Mouse (Mus musculus): ENCODE results near the gene Tlx1. TPM values are rescaled to one million over a fixed set of nuclear protein-coding genes. Genes with fewer than 3 reads are reported as not detected.
A peak's percentile ranks its signal among the peaks of the same experiment; 100 is the strongest.

Gene Tlx1
- polyA plus RNA-seq, 1 experiment from 2014 or later, result not detected

DNA sequence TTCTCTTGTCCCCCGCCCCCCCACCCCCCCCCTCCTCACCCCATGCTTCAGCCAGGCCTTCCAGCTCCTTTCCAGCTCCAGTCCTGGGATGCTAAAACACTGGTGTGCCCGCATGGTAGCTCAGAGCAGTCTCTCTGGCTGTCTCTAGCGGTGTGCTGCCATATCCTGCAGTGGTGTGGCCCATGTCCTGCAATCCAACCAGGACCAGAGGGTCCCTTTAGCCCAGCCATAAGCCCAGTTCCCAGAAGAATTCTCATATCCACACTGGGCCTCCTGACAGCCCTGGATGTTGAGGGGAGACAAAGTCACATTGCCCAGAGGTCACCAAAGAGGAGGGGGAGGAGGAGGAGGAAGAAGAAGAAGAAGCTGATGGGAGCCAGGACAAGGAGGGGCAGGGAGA, 35.7 kb upstream of the Tlx1 start:
- ATAC-seq (replicated peaks; ENCODE audit: low FRiP score, low read depth) (no peak), DNase-seq (ENCODE audit: low spot score) (no peak)
- no peak for TF ChIP-seq CTCF (IDR thresholded peaks at IDR 0.05; ENCODE audit: low read depth)
- 71% methylated on average over 2 of the region's 3 CpGs for WGBS
- H3K9ac ChIP-seq (ENCODE audit: low read depth, low read length), result no peak overlapping the region
- H3K27ac ChIP-seq, result no peak overlapping the region
- peaks cover 6% of the 10 kb centered on the region for H3K4me1 ChIP-seq (replicated peaks; ENCODE audit: insufficient read depth, low read length)
- H3K4me3 ChIP-seq (replicated peaks; ENCODE audit: low read depth, low read length), result no peak overlapping the region
- no peak overlapping the region for H3K4me2 ChIP-seq (ENCODE audit: low read length)
- no peaks in the 10 kb centered on the region for H3K9me3 ChIP-seq (replicated peaks; ENCODE audit: low read length)
- H3K36me3 ChIP-seq (ENCODE audit: insufficient read depth, low read length), result no peaks in the 10 kb centered on the region
- H3K27me3 ChIP-seq (ENCODE audit: insufficient read depth, low read length), result 0 out of 2 replicates have a peak, but pooled peaks cover 9% of the 10 kb centered on the region

DNA sequence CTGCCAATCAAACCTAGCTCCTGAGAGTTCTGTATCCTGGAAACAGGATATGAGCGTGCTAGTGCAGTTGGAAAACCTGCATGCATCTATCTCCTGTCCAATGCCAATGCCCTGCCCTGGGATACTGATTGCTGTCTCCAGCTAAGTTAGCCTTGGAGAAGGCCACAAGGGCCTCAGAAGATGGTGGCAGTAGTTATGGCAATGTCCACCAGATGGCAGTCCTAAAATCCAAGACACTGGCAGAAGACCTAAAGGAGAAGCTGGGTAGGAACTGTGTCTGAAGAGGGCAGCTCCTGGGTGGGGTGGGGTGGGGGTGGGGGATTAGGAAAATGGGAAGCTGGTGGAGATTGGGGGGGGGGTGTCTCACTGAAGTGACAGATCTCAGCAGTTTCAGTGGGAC, 33.7 kb upstream of the Tlx1 start:
- H3K4me1 ChIP-seq (replicated peaks; ENCODE audit: insufficient read depth, low read length), result peaks cover 6% of the 10 kb centered on the region
- peaks cover 8% of the 10 kb centered on the region; the same call in 1 of the 2 replicates for H3K27me3 ChIP-seq (ENCODE audit: insufficient read depth, low read length)
- WGBS, result 55% methylated on average over 1 of the region's 1 CpGs
- no peak for ATAC-seq (replicated peaks; ENCODE audit: low FRiP score, low read depth)
- no peak overlapping the region for H3K4me3 ChIP-seq (replicated peaks; ENCODE audit: low read depth, low read length)
- DNase-seq (ENCODE audit: low spot score), result peak; percentile 68
- H3K36me3 ChIP-seq (ENCODE audit: insufficient read depth, low read length), result no peaks in the 10 kb centered on the region
- H3K4me2 ChIP-seq (ENCODE audit: low read length), result no peak overlapping the region
- H3K9ac ChIP-seq (ENCODE audit: low read depth, low read length), result no peak overlapping the region
- TF ChIP-seq CTCF (IDR thresholded peaks at IDR 0.05; ENCODE audit: low read depth), result peak; percentile 69
- no peaks in the 10 kb centered on the region for H3K9me3 ChIP-seq (replicated peaks; ENCODE audit: low read length)
- no peak overlapping the region for H3K27ac ChIP-seq

DNA sequence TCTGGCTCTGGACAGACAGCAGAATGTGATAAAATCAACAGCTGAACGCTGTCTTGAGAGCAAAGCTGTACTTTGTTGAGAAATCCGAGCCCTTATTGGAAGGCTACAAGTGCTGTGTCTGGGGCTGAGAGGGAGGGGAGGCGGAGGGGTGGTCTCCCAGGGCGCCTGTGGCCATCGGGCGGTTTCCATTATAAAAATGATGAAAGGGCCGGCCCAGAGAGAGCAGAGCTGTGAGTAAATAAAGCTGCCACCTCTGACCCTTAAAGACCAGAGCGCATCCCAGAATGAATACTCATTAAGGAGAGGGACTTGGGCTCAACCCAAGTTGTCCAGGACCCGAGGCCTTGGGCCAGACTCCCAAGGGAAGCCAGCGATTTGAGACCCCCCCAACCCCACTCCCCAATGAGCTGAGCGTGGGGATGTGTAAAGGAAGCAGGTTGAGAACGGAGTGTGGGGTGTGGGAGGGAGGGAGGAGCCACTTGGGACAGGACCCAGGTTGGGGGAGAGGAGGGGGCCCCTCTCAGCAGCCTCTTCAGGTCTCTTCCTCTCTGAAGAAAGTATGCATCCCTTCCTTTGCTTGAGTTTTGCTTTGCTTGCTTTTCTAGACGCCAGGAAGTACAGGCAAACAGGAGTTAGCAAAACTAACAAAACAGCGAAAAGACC, 18.4 kb upstream of the Tlx1 start:
- Histone ChIP-seq H3K36me3 (ENCODE audit: insufficient read depth, low read length) (no peaks in the 10 kb centered on the region), H3K27me3 (ENCODE audit: insufficient read depth, low read length) (peaks cover 42% of the 10 kb centered on the region), H3K27ac (no peak overlapping the region), H3K4me3 (replicated peaks; ENCODE audit: low read depth, low read length) (no peak overlapping the region), H3K9me3 (replicated peaks; ENCODE audit: low read length) (no peaks in the 10 kb centered on the region), H3K4me1 (replicated peaks; ENCODE audit: insufficient read depth, low read length) (no peaks in the 10 kb centered on the region), H3K4me2 (ENCODE audit: low read length) (peak overlapping the region; percentile 5; the same call in 1 of the 2 replicates), H3K9ac (ENCODE audit: low read depth, low read length) (no peak overlapping the region)
- no peak for TF ChIP-seq CTCF (IDR thresholded peaks at IDR 0.05; ENCODE audit: low read depth)
- 8% methylated on average over 14 of the region's 14 CpGs for WGBS
- peak; percentile 61 for DNase-seq (ENCODE audit: low spot score)
- peak; percentile 46; the same call in 1 of the 2 replicates for ATAC-seq (replicated peaks; ENCODE audit: low FRiP score, low read depth)

- no peak for TF ChIP-seq CTCF (IDR thresholded peaks at IDR 0.05; ENCODE audit: low read depth)
Measured at GRCm38 (mm10) chr19:45142531-45142930, 7.9 kb upstream of the Tlx1 start.

GRCm38 (mm10) chr19:45143214-45143895, 7.1 kb upstream of the Tlx1 start:
- ATAC-seq (replicated peaks; ENCODE audit: low FRiP score, low read depth) (no peak), DNase-seq (ENCODE audit: low spot score) (no peak)
- H3K36me3 ChIP-seq (ENCODE audit: insufficient read depth, low read length), result no peaks in the 10 kb centered on the region
- H3K9ac ChIP-seq (ENCODE audit: low read depth, low read length), result no peak overlapping the region
- peak overlapping the region; percentile 28 for H3K4me2 ChIP-seq (ENCODE audit: low read length)
- TF ChIP-seq CTCF (IDR thresholded peaks at IDR 0.05; ENCODE audit: low read depth), result no peak
- 2% methylated on average over 46 of the region's 46 CpGs for WGBS
- H3K4me1 ChIP-seq (replicated peaks; ENCODE audit: insufficient read depth, low read length), result no peaks in the 10 kb centered on the region; the same call in 1 of the 2 replicates
- H3K27ac ChIP-seq, result no peak overlapping the region
- 0 out of 2 replicates have a peak overlapping the region, but pooled peaks have one; percentile 9 for H3K4me3 ChIP-seq (replicated peaks; ENCODE audit: low read depth, low read length)
- peaks cover 98% of the 10 kb centered on the region for H3K27me3 ChIP-seq (ENCODE audit: insufficient read depth, low read length)
- H3K9me3 ChIP-seq (replicated peaks; ENCODE audit: low read length), result no peaks in the 10 kb centered on the region

More at GRCm38 (mm10) chr19:45142531-45142930, 7.9 kb upstream of the Tlx1 start:
- no peaks in the 10 kb centered on the region; the same call in 1 of the 2 replicates for H3K4me1 ChIP-seq (replicated peaks; ENCODE audit: insufficient read depth, low read length)
- no peak overlapping the region for H3K9ac ChIP-seq (ENCODE audit: low read depth, low read length)
- DNase-seq (ENCODE audit: low spot score) (no peak), ATAC-seq (replicated peaks; ENCODE audit: low FRiP score, low read depth) (no peak)
- no peak overlapping the region for H3K4me2 ChIP-seq (ENCODE audit: low read length)
- WGBS, result 9% methylated on average over 3 of the region's 3 CpGs
- H3K4me3 ChIP-seq (replicated peaks; ENCODE audit: low read depth, low read length), result no peak overlapping the region
- no peaks in the 10 kb centered on the region for H3K36me3 ChIP-seq (ENCODE audit: insufficient read depth, low read length)
- H3K27ac ChIP-seq, result no peak overlapping the region
- peaks cover 93% of the 10 kb centered on the region for H3K27me3 ChIP-seq (ENCODE audit: insufficient read depth, low read length)
- no peaks in the 10 kb centered on the region for H3K9me3 ChIP-seq (replicated peaks; ENCODE audit: low read length)

DNA sequence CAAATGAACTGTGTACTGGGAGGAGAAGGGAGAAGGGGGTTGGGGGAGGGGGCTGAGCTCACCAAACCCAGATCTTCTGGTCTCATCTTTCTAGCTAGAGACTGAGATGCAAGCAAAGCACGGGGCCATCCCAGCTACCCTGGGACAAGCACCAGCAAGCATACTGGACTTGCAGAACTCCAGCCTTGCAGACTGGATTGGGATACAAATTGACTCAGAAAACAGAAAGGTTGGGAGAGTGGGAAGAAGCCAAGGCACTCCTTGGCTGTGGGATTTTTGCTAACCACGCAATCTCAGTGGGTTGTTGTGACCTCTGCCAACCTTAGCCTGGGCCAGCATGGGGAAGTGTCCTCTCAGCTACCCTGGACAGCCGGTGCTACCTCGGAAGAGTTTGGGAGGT, 3.4 kb upstream of the Tlx1 start:
- no peaks in the 10 kb centered on the region for H3K36me3 ChIP-seq (ENCODE audit: insufficient read depth, low read length)
- no peak overlapping the region for H3K27ac ChIP-seq
- 0% methylated on average over 4 of the region's 4 CpGs for WGBS
- DNase-seq (ENCODE audit: low spot score) (no peak), ATAC-seq (replicated peaks; ENCODE audit: low FRiP score, low read depth) (no peak)
- H3K4me1 ChIP-seq (replicated peaks; ENCODE audit: insufficient read depth, low read length), result peaks cover 5% of the 10 kb centered on the region; the same call in 1 of the 2 replicates
- no peak overlapping the region for H3K9ac ChIP-seq (ENCODE audit: low read depth, low read length)
- H3K27me3 ChIP-seq (ENCODE audit: insufficient read depth, low read length), result peaks cover 92% of the 10 kb centered on the region
- H3K4me2 ChIP-seq (ENCODE audit: low read length), result no peak overlapping the region
- no peaks in the 10 kb centered on the region for H3K9me3 ChIP-seq (replicated peaks; ENCODE audit: low read length)
- no peak overlapping the region for H3K4me3 ChIP-seq (replicated peaks; ENCODE audit: low read depth, low read length)
- TF ChIP-seq CTCF (IDR thresholded peaks at IDR 0.05; ENCODE audit: low read depth), result no peak
